Comparison of ENCODE assay signal across 19 mouse cellular contexts in genomic region chrX:166243261-166243885, GRCm38 (mm10). TPM values are rescaled to one million over a fixed set of nuclear protein-coding genes. Genes with fewer than 3 reads are reported as not detected.
DNase-seq lines count a peak whose midpoint lies in the region; ATAC-seq and TF ChIP-seq lines count a peak whose summit lies in the region.
"Had no signal": no experiment of that assay in that cellular context is flagged by ENCODE, and none has a peak within 500 bp of the region (broad histone marks: within the 10 kb centered on the region; RNA-seq: fewer than 3 reads in every experiment).

No protein-coding gene starts in this region.

- no peak overlapping the region for H3K4me3 ChIP-seq in layer of hippocampus, adult 2 months
- H3K4me3 ChIP-seq in kidney, embryonic 16.5 days (ENCODE audit: low read length): no peak overlapping the region
- H3K4me3 ChIP-seq: embryonic facial prominence, embryonic 13.5 days; forebrain, embryonic 12.5 days; heart, embryonic 10.5 days; hindbrain, embryonic 13.5 days; intestine, embryonic 15.5 days had no signal

- no peaks in the 10 kb centered on the region for H3K36me3 ChIP-seq in kidney, embryonic 16.5 days (ENCODE audit: insufficient read depth, low read length)
- H3K36me3 ChIP-seq: embryonic facial prominence, embryonic 13.5 days; forebrain, embryonic 12.5 days; heart, embryonic 10.5 days; hindbrain, embryonic 13.5 days; intestine, embryonic 15.5 days had no signal

- ATAC-seq in kidney, embryonic 16.5 days (ENCODE audit: low FRiP score, low TSS enrichment): no peak
- ATAC-seq: forebrain, embryonic 16.5 days; intestine, embryonic 15.5 days had no signal

- peak; percentile 4 for DNase-seq in cerebellum, adult 9-11 months
- no peak for DNase-seq in cerebellum, adult 11 months
- peak in 1 of 2 experiments; percentile 17 for DNase-seq in layer of hippocampus, adult 2 months (ENCODE audit: low spot score in 2 of 2)
- DNase-seq in layer of hippocampus, postnatal 10 days (ENCODE audit: low spot score in 2 of 2): no peak
- DNase-seq in ZHBTc4 (ENCODE audit: low read depth, low spot score): peak; percentile 16
- DNase-seq in thymus, postnatal 4 days: no peak
- DNase-seq: adrenal gland, postnatal 10 days; cerebellum, postnatal 25 days; gastrocnemius, postnatal 10 days; heart, adult 18-20 months; heart, postnatal 10 days; heart, postnatal 4 days had no signal

- no peak overlapping the region for H3K4me2 ChIP-seq in kidney, embryonic 16.5 days (replicated peaks; ENCODE audit: low read depth, low read length)
- H3K4me2 ChIP-seq: embryonic facial prominence, embryonic 13.5 days; forebrain, embryonic 12.5 days; hindbrain, embryonic 13.5 days; intestine, embryonic 15.5 days had no signal

- no peak overlapping the region for H3K9ac ChIP-seq in kidney, embryonic 16.5 days (replicated peaks; ENCODE audit: low read length)
- H3K9ac ChIP-seq: embryonic facial prominence, embryonic 13.5 days; forebrain, embryonic 12.5 days; hindbrain, embryonic 13.5 days; intestine, embryonic 15.5 days had no signal

- no peaks in the 10 kb centered on the region for H3K4me1 ChIP-seq in kidney, embryonic 16.5 days (ENCODE audit: insufficient read depth, low read length)
- H3K4me1 ChIP-seq: embryonic facial prominence, embryonic 13.5 days; forebrain, embryonic 12.5 days; heart, embryonic 10.5 days; hindbrain, embryonic 13.5 days; intestine, embryonic 15.5 days had no signal

- no peak for TF ChIP-seq CTCF in layer of hippocampus, adult 2 months (conservative IDR thresholded peaks at IDR 0.05)

- H3K27me3 ChIP-seq in kidney, embryonic 16.5 days (ENCODE audit: insufficient read depth, low read length): peaks cover 22% of the 10 kb centered on the region

- whole genome bisulfite sequencing in kidney, embryonic 16.5 days: 69% methylated on average over 4 of the region's 4 CpGs

- no peaks in the 10 kb centered on the region for H3K9me3 ChIP-seq in kidney, embryonic 16.5 days (ENCODE audit: low read length)
- H3K9me3 ChIP-seq: embryonic facial prominence, embryonic 13.5 days; forebrain, embryonic 12.5 days; heart, embryonic 10.5 days; hindbrain, embryonic 13.5 days; intestine, embryonic 15.5 days had no signal

- peak overlapping the region; percentile 69 for H3K27ac ChIP-seq in layer of hippocampus, adult 2 months
- H3K27ac ChIP-seq in kidney, embryonic 16.5 days (ENCODE audit: low read length): no peak overlapping the region
- H3K27ac ChIP-seq: embryonic facial prominence, embryonic 13.5 days; forebrain, embryonic 12.5 days; heart, embryonic 10.5 days; hindbrain, embryonic 13.5 days; intestine, embryonic 15.5 days had no signal

RNA-seq across cellular contexts. Expression of gene Gpm6b, which starts 4.7 kb away (rescaled TPM):
- total RNA-seq in layer of hippocampus, adult 2 months (2021): 100 to 1,000 TPM; 664 to 679 TPM
- total RNA-seq in layer of hippocampus, postnatal 10 days (2021): 100 to 1,000 TPM; 755 to 812 TPM
- 23.1 and 24.8 TPM in 2 replicates for polyA plus RNA-seq in kidney, embryonic 16.5 days (2015; fragmentation: Nextera tagmentation; extraction: Ambion mirVana)

Comparison
In these comparisons a context has a peak if more than half of its experiments do, and no peak if none do; other contexts are left out.
1. DNase-seq: peak in cerebellum, adult 9-11 months (single experiment) and ZHBTc4 (single experiment); none in cerebellum, adult 11 months (single experiment), layer of hippocampus, postnatal 10 days (0 of 2) and thymus, postnatal 4 days (single experiment).